Mouse (Mus musculus) MEL (cell line): ENCODE results near the gene Kcna6. TPM values are rescaled to one million over a fixed set of nuclear protein-coding genes. Genes with fewer than 3 reads are reported as not detected.

Source experiments
- DNase-seq: peaks from one replicate; pipeline ENCODE4 v3.0.0; 2011; ENCODE audit warnings: low read depth, low spot score
- H3K27ac ChIP-seq: 2 replicates; pipeline ENCODE4 v1.5.1; 2012; ENCODE audit warnings: low read depth, mild to moderate bottlenecking, control low read depth, low read length, moderate library complexity; ENCODE audit not compliant: control insufficient read depth
- H3K27me3 ChIP-seq, 2 experiments: fragments of 150-350 bp in 1 of 2; sonication (generic) in 1 of 2; 2 replicates each; pipeline ENCODE4 v1.6.1; 2012; ENCODE audit warnings: low read length in 2 of 2, mild to moderate bottlenecking in 2 of 2, improper control_type of control experiment in 1 of 2, moderate library complexity in 1 of 2; ENCODE audit not compliant: insufficient read depth in 2 of 2, control insufficient read depth in 1 of 2
- H3K36me3 ChIP-seq, 2 experiments: 2 replicates each; pipeline ENCODE4 v1.6.1; 2012 to 2014; ENCODE audit warnings: low read length in 2 of 2, improper control_type of control experiment in 1 of 2, inconsistent platforms in 1 of 2, mild to moderate bottlenecking in 1 of 2; ENCODE audit not compliant: insufficient read depth in 2 of 2, control insufficient read depth in 1 of 2
- H3K4me1 ChIP-seq, 2 experiments: fragments of 150-350 bp in 1 of 2; sonication (generic) in 1 of 2; 2 replicates each; pipeline ENCODE4 v1.6.1; 2012; ENCODE audit warnings: low read length in 2 of 2, improper control_type of control experiment in 1 of 2, mild to moderate bottlenecking in 1 of 2; ENCODE audit not compliant: insufficient read depth in 2 of 2, control insufficient read depth in 1 of 2
- H3K4me3 ChIP-seq, 2 experiments: fragments of 150-350 bp in 1 of 2; sonication (generic) in 1 of 2; 2 replicates each; pipeline ENCODE4 v1.5.1; 2012; ENCODE audit warnings: low read depth in 2 of 2, low read length in 2 of 2, mild to moderate bottlenecking in 2 of 2, moderate library complexity in 2 of 2, control low read depth in 1 of 2, improper control_type of control experiment in 1 of 2; ENCODE audit not compliant: control insufficient read depth in 1 of 2, insufficient read depth in 1 of 2
- H3K79me2 ChIP-seq: 2 replicates; pipeline ENCODE4 v1.6.1; 2012; ENCODE audit warnings: mild to moderate bottlenecking, low read length, moderate library complexity; ENCODE audit not compliant: control insufficient read depth, poor library complexity, insufficient read depth
- H3K9ac ChIP-seq: 2 replicates; pipeline ENCODE4 v1.6.1; 2012; ENCODE audit warnings: low read depth, mild to moderate bottlenecking, control low read depth, low read length, moderate library complexity; ENCODE audit not compliant: control insufficient read depth, poor library complexity, severe bottlenecking
- H3K9me3 ChIP-seq: fragments of 150-350 bp; sonication (generic); replicated peaks from 2 replicates; pipeline ENCODE4 v1.6.1; 2012; ENCODE audit warnings: mild to moderate bottlenecking, low read length, improper control_type of control experiment, moderate library complexity; ENCODE audit not compliant: insufficient read depth
- BHLHE40 ChIP-seq: IDR thresholded peaks from 2 replicates; pipeline ENCODE4 v1.6.1; 2012; ENCODE audit warnings: low read depth, mild to moderate bottlenecking, inconsistent platforms, low read length, improper control_type of control experiment, borderline replicate concordance
- CHD1 ChIP-seq: IDR thresholded peaks from 2 replicates; pipeline ENCODE4 v1.6.1; 2012; ENCODE audit warnings: low read depth, mild to moderate bottlenecking, inconsistent platforms, low read length, improper control_type of control experiment
- CHD2 ChIP-seq: IDR thresholded peaks from 2 replicates; pipeline ENCODE4 v1.6.1; 2011; ENCODE audit warnings: low read length, improper control_type of control experiment
- GABPA ChIP-seq: IDR thresholded peaks from 2 replicates; pipeline ENCODE4 v1.6.1; 2012; ENCODE audit warnings: low read depth, mild to moderate bottlenecking, inconsistent platforms, low read length, improper control_type of control experiment, moderate library complexity
- GATA1 ChIP-seq: IDR thresholded peaks from 2 replicates; pipeline ENCODE4 v1.6.1; 2011; ENCODE audit warnings: low read depth, low read length, improper control_type of control experiment
- HCFC1 ChIP-seq: IDR thresholded peaks from 2 replicates; pipeline ENCODE4 v1.6.1; 2012; ENCODE audit warnings: low read depth, mild to moderate bottlenecking, inconsistent platforms, low read length, improper control_type of control experiment, moderate library complexity
- JUND ChIP-seq: IDR thresholded peaks from 2 replicates; pipeline ENCODE4 v1.6.1; 2011; ENCODE audit warnings: low read depth, mild to moderate bottlenecking, improper control_type of control experiment, low read length
- KAT2A ChIP-seq: conservative IDR thresholded peaks from 2 replicates; pipeline ENCODE4 v1.6.1; 2012; ENCODE audit warnings: low read depth, low read length, improper control_type of control experiment, inconsistent platforms
- MAFK ChIP-seq: IDR thresholded peaks from 2 replicates; pipeline ENCODE4 v1.6.1; 2011; ENCODE audit warnings: low read depth, mild to moderate bottlenecking, low read length, improper control_type of control experiment, borderline replicate concordance
- MAX ChIP-seq: IDR thresholded peaks from 2 replicates; pipeline ENCODE4 v1.6.1; 2011; ENCODE audit warnings: low read length, improper control_type of control experiment
- MAZ ChIP-seq: IDR thresholded peaks from 2 replicates; pipeline ENCODE4 v1.6.1; 2012; ENCODE audit warnings: low read depth, mild to moderate bottlenecking, inconsistent platforms, low read length, improper control_type of control experiment
- MXI1 ChIP-seq: IDR thresholded peaks from 2 replicates; pipeline ENCODE4 v1.6.1; 2011; ENCODE audit warnings: mild to moderate bottlenecking, low read depth, low read length, improper control_type of control experiment
- MYB ChIP-seq: IDR thresholded peaks from 2 replicates; pipeline ENCODE4 v1.6.1; 2011; ENCODE audit warnings: mild to moderate bottlenecking, low read depth, low read length, improper control_type of control experiment
- NELFE ChIP-seq: IDR thresholded peaks from 2 replicates; pipeline ENCODE4 v1.6.1; 2011; ENCODE audit warnings: low read depth, low read length, improper control_type of control experiment
- POLR2AphosphoS5 ChIP-seq: IDR thresholded peaks from 2 replicates; pipeline ENCODE4 v1.6.1; 2012; ENCODE audit warnings: low read depth, borderline replicate concordance, mild to moderate bottlenecking, inconsistent platforms, low read length, moderate library complexity, mixed read lengths
- RCOR1 ChIP-seq: IDR thresholded peaks from 2 replicates; pipeline ENCODE4 v1.6.1; 2012; ENCODE audit warnings: low read depth, mild to moderate bottlenecking, inconsistent platforms, low read length, improper control_type of control experiment
- SIN3A ChIP-seq: IDR thresholded peaks from 2 replicates; pipeline ENCODE4 v1.6.1; 2012; ENCODE audit warnings: low read length, improper control_type of control experiment, inconsistent platforms
- TBP ChIP-seq: IDR thresholded peaks from 2 replicates; pipeline ENCODE4 v1.8.0; 2011; ENCODE audit warnings: low read depth, low read length, improper control_type of control experiment
- TCF12 ChIP-seq: IDR thresholded peaks from 2 replicates; pipeline ENCODE4 v1.6.1; 2014; ENCODE audit warnings: low read depth, mild to moderate bottlenecking, inconsistent platforms, low read length, improper control_type of control experiment, moderate library complexity
- UBTF ChIP-seq: IDR thresholded peaks from 2 replicates; pipeline ENCODE4 v1.6.1; 2012; ENCODE audit warnings: low read depth, mild to moderate bottlenecking, inconsistent platforms, low read length, improper control_type of control experiment, moderate library complexity, borderline replicate concordance; ENCODE audit not compliant: insufficient read depth
- ZKSCAN1 ChIP-seq: IDR thresholded peaks from 2 replicates; pipeline ENCODE4 v1.6.1; 2012; ENCODE audit warnings: low read depth, mild to moderate bottlenecking, inconsistent platforms, low read length, improper control_type of control experiment, moderate library complexity
- ZMIZ1 ChIP-seq: IDR thresholded peaks from 2 replicates; pipeline ENCODE4 v1.6.1; 2012; ENCODE audit warnings: low read depth, mild to moderate bottlenecking, inconsistent platforms, low read length, improper control_type of control experiment, moderate library complexity
- polyA plus RNA-seq, 2 experiments: library from polyadenylated mRNA; stranded (reverse) in 1 of 2; unstranded in 1 of 2; fragments of >175 nt in 1 of 2; fragments of >200 nt in 1 of 2; gene quantifications; 2 replicates each; pipeline versions ENCODE4 v1.2.1 to v1.2.4; 2012; ENCODE audit warnings: low replicate concordance in 2 of 2, low read depth in 1 of 2; ENCODE audit not compliant: insufficient read length in 2 of 2, insufficient read depth in 1 of 2, missing spikeins in 1 of 2
- total RNA-seq: library from RNA; depleted of rRNA; stranded (reverse); fragments of 300-350 nt; gene quantifications from 2 replicates; pipeline ENCODE4 v1.2.3, GENCODE M21; 2012

Kcna6 gene
- total and polyA plus RNA-seq, 3 experiments, result not detected

DNA sequence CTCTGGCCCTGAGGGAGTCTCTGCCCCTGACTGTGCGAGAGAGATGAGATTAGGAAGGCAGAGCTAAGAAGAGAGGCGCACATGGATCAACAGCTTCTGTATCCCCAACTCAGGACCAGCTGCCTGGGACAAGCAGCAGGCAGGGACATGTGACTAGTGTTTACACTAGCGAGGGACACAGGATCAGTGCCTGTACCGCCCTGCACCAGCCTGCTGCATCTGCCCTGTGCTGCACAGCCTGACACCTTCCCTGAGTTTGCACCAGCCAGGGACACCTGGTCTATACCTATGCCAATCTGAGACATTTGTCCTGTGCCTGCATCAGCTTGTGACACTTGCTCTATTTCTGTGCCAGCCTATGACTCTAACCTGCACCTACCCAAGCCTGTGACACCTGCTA, 33.4 kb upstream of the Kcna6 start:
- DNase-seq, result no peak
- no peak overlapping the region for H3K4me3 ChIP-seq
- no peaks in the 10 kb centered on the region for H3K27me3 ChIP-seq
- no peak overlapping the region for H3K27ac ChIP-seq
- no peaks in the 10 kb centered on the region for H3K79me2 ChIP-seq
- no peaks in the 10 kb centered on the region for H3K9me3 ChIP-seq
- no peak overlapping the region for H3K9ac ChIP-seq
- no peaks in the 10 kb centered on the region for H3K4me1 ChIP-seq
- TF ChIP-seq CHD1, result no peak
- TF ChIP-seq TBP, result no peak
- no peak for TF ChIP-seq HCFC1
- TF ChIP-seq MAZ, result no peak
- H3K36me3 ChIP-seq, result no peaks in the 10 kb centered on the region

- Histone ChIP-seq H3K36me3 (no peaks in the 10 kb centered on the region), H3K4me1 (no peaks in the 10 kb centered on the region), H3K4me3 (no peak overlapping the region), H3K9ac (no peak overlapping the region), H3K27me3 (no peaks in the 10 kb centered on the region), H3K27ac (no peak overlapping the region), H3K9me3 (no peaks in the 10 kb centered on the region), H3K79me2 (no peaks in the 10 kb centered on the region)
- no peak for TF ChIP-seq GATA1
- no peak for DNase-seq
These were observed 31.9 kb upstream of the Kcna6 start for GRCm38 (mm10) chr6:126772326-126772725.

DNA sequence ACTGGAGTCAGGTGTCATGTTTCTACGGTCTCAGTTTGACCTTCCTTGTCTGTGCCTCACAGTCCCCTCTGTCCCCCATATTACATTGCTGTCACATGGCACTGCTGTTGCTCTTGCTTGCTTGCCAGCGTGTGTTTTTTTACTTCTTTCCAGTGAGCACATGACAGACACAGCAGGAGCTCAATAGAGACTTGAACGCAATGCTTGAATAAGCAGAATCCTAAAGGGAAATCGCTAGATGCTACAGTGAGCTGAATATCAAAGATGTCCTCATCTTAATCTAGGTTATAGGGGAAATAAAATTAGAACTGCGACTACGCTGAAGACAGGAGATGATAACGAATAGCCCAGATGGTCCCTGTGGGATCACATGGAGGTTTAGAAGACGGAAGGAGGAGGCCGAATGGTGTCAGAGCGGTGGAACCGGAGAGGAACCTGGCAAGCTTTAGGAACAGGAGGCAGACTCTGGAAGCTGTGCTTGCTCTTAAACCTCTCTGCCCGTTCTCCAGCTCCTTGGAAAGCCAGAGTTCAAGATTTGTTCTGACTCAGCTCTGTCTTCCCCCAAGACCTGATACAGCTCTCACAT, 29.8 kb upstream of the Kcna6 start:
- H3K4me1 ChIP-seq, result no peaks in the 10 kb centered on the region
- no peaks in the 10 kb centered on the region for H3K9me3 ChIP-seq
- H3K9ac ChIP-seq, result no peak overlapping the region
- no peak for TF ChIP-seq BHLHE40
- no peak for TF ChIP-seq ZMIZ1
- no peak for TF ChIP-seq MAZ
- TF ChIP-seq KAT2A, result no peak
- TF ChIP-seq GABPA, result no peak
- no peak for TF ChIP-seq TCF12
- no peak for TF ChIP-seq UBTF
- TF ChIP-seq MXI1, result no peak
- no peak for TF ChIP-seq MAX
- TF ChIP-seq NELFE, result no peak
- TF ChIP-seq CHD1, result no peak
- no peak for TF ChIP-seq JUND
- no peak for TF ChIP-seq SIN3A
- no peak for TF ChIP-seq RCOR1
- TF ChIP-seq POLR2AphosphoS5, result no peak
- no peak for TF ChIP-seq MYB
- TF ChIP-seq MAFK, result no peak
- TF ChIP-seq ZKSCAN1, result no peak
- TF ChIP-seq CHD2, result no peak
- no peak overlapping the region for H3K4me3 ChIP-seq
- H3K27me3 ChIP-seq, result no peaks in the 10 kb centered on the region
- H3K27ac ChIP-seq, result no peak overlapping the region
- H3K36me3 ChIP-seq, result no peaks in the 10 kb centered on the region
- DNase-seq, result no peak
- no peaks in the 10 kb centered on the region for H3K79me2 ChIP-seq
